Mouse (Mus musculus): ENCODE data around the gene Ints6l. TPM values are rescaled to one million over a fixed set of nuclear protein-coding genes. Genes with fewer than 3 reads are reported as not detected.

Ints6l gene
- polyA plus RNA-seq, 1 experiment: 24.0 TPM

- 82% methylated on average over 3 of the region's 3 CpGs for whole genome bisulfite sequencing
These were observed 98.9 kb downstream of the Ints6l start for GRCm38 (mm10) chrX:56553584-56553983.

More at GRCm38 (mm10) chrX:56553584-56553983, 98.9 kb downstream of the Ints6l start:
- no peak for TF ChIP-seq POLR2A (IDR thresholded peaks at IDR 0.05; ENCODE audit: control insufficient read depth, extremely low read depth, insufficient read depth, low read length, poor library complexity)
- no peak for TF ChIP-seq CTCF (IDR thresholded peaks at IDR 0.05; ENCODE audit: borderline replicate concordance, control insufficient read depth, extremely low read depth, insufficient read depth, low read length, poor library complexity)
- Histone ChIP-seq H3K36me3 (ENCODE audit: control insufficient read depth, insufficient read depth, low read length) (no peaks in the 10 kb centered on the region), H3K4me1 (replicated peaks; ENCODE audit: control insufficient read depth, insufficient read depth, low read length) (no peaks in the 10 kb centered on the region), H3K4me3 (ENCODE audit: control insufficient read depth, insufficient read depth, low read length) (no peak overlapping the region), H3K27ac (ENCODE audit: control insufficient read depth, insufficient read depth, low read length) (no peak overlapping the region), H3K27me3 (ENCODE audit: control insufficient read depth, insufficient read depth, low read length) (no peaks in the 10 kb centered on the region)
- no peak for DNase-seq

Other genes starting within 250 kb of the Ints6l start
- gene Gm773, start 242.0 kb upstream of the Ints6l start, polyA plus RNA-seq (2012; rRNA removed): not detected in 2 replicates
- 0.36 and 0.42 TPM in 2 replicates for gene Zfp449, start 108.5 kb upstream of the Ints6l start, polyA plus RNA-seq (2012; rRNA removed)
- gene Smim10l2a, start 80.3 kb upstream of the Ints6l start, polyA plus RNA-seq (2012; rRNA removed): 0.83 and 0.86 TPM in 2 replicates
- gene Gm2174, start 6.9 kb upstream of the Ints6l start, polyA plus RNA-seq (2012; rRNA removed): not detected in 2 replicates
- gene Gm10477, start 69.9 kb downstream of the Ints6l start, polyA plus RNA-seq (2012; rRNA removed): not detected in 2 replicates
- 0.09 TPM in 1 of 2 replicates, not detected in the other for gene Gm648, start 94.7 kb downstream of the Ints6l start, polyA plus RNA-seq (2012; rRNA removed)
- gene Mmgt1, start 143.2 kb downstream of the Ints6l start, polyA plus RNA-seq (2012; rRNA removed): 9.3 and 9.4 TPM in 2 replicates
- gene Slc9a6, start 154.9 kb downstream of the Ints6l start, polyA plus RNA-seq (2012; rRNA removed): 12.4 and 13.2 TPM in 2 replicates

Measured in thymus, adult 2 months (tissue).